Mouse (Mus musculus) adrenal gland, postnatal 4 days (tissue): Measurements from ENCODE around the gene Tpm1. TPM values are rescaled to one million over a fixed set of nuclear protein-coding genes. Genes with fewer than 3 reads are reported as not detected.

Source experiments
- DNase-seq, 2 experiments: peaks; one replicate each; pipeline ENCODE4 v3.0.0; 2021 to 2022; ENCODE audit warnings: low spot score in 2 of 2, mixed read lengths in 2 of 2
- total RNA-seq, 2 experiments: library from RNA; stranded (reverse); gene quantifications; 2 replicates each; pipeline ENCODE4 v1.2.3; 2021

Gene Tpm1
- total RNA-seq, 2 experiments from 2014 or later = 322 to 392 TPM

DNA sequence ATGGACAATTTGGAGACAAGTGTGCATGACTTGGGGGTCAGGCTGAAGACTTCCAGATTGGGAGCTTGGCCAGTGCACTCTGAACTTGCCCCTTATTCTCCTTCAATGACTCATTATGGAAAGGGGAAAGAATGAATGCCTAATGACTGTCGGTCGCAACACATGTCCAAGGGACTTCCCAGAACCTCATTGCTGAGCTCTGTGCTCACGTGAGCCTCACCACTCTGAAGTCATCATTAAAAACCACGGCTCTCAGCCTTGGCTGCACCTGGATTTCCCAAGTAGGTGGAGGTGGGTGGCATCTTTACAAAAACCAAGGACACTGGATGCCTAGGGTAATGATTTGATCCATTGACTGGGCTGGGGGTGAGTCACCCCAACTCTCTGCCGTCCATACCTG is 59.2 kb downstream of the Tpm1 start:
- DNase-seq = no peak

- no peak for DNase-seq
Measured at GRCm38 (mm10) chr9:66989581-66989980, 59.6 kb downstream of the Tpm1 start.

DNA sequence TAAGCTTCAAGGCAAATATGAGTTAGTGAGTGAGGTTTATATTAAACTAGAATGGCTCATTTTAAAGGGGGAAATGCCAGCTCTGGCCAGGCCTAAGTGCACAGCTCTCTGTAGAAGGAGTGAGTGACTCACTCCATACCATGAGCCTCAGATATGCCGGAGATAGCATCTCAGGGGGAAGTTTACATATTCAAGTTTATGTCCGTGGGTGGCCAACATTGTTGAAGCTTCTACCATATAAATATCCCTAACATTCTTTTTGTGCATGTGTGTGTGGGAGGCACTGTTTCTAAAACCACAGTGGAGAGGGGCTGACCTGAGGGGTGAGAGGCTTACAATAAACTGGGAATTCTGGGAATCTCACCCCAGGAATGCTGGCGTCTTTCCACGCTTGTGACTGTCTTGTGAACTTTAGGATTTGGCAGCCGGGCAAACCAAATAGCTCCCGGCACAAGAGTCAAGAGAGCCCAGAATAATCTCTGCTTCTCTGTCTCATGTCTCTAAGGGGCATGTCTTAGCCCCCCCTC is 60.3 kb downstream of the Tpm1 start:
- DNase-seq = no peak

- DNase-seq = no peak
Measured at GRCm38 (mm10) chr9:66988198-66988887, 60.9 kb downstream of the Tpm1 start.

DNA sequence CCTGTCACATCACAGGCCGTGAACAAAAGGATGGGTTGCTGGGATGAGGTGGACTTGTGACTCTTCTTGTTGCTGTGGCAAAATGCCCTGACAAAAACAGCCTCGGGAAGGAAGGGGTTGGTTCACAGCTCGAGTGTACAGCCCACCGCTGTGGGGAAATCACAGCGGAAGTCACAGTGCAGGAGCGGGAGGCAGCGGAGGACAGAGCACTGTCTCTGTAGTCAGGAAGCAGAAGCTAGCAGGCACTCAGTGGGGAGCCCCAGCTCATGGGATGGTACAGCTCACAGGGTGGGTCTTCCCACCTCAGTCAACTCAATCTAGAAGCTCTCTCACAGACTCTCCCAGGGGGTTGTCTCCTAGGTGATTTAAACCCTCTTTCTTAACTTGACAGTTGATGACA is 63.8 kb downstream of the Tpm1 start:
- DNase-seq = no peak

DNA sequence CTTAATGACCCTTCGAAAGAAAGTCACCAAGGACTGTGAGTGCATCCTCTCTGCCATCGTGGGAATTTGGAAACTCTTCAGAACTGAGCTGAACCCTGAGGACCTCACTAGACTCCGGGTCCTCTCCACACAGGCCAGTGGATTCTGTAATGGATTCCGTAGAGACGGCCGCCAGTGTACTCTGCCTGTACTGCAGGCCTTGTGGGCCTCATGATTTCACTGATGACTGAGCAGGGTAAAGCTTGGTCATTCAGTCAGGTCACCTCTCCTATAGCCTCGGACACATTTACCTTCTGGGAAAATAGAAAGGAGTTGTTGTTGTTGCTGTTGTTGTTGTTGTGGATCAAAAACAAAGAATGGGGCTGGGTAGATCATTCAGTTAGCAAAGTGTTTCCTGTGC is 67.1 kb downstream of the Tpm1 start:
- no peak for DNase-seq

DNA sequence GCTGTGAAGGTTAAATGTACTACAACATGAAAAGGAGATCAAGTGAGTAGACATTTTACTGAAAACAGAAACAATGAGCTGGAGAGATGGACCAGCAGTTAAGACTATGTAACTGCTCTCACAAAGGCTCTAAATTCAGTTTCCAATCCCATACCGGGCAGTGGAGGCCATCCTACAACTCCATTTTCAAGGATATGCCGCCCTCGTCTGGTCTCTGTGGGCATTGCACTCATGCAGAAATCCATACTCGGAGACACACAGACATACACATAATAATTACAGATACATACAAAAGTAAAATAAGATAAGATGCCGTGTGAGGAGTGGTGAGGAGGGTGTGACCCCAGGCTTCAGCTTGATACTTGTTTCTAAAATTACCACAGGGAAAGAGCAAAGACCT is 68.7 kb downstream of the Tpm1 start:
- DNase-seq = peak; percentile 45 to 66

DNA sequence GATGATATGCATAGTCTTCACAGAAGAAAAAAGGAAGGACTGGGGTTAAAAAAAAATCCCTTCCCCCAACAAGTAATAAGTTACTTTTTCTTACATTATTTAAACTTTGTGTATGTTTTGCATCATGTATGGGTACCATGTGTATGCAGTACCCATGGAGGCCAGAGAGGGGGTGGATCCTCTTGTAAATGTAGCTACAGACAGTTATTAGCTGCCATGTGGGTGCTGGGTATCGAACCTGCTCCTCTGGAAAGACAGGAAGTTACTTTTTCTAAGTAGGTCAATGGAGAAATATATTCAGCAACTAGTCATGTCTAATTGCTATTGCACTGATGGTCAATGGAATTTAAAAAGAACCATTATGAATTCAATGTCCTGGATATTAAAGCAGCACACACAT is 70.7 kb downstream of the Tpm1 start:
- DNase-seq = no peak

DNA sequence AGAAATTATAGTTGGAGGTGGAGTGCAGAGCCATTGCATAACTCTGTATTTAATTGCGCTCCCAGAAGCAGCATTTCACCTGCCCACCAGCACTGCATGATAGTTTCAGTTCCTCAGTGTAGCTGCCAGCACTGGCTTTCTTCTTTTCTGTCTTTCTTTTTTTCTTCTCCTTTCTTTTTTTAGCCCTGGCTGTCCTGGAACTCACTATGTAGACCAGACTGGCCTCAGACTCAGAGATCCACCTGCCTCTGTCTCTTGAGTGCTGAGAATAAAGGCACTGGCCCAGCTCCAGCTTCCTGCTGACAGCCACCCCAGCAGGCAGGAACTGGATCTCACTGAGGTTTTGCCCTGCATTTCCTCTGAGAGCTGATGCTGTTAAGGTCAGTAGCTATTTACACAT is 71.2 kb downstream of the Tpm1 start:
- no peak for DNase-seq

DNA sequence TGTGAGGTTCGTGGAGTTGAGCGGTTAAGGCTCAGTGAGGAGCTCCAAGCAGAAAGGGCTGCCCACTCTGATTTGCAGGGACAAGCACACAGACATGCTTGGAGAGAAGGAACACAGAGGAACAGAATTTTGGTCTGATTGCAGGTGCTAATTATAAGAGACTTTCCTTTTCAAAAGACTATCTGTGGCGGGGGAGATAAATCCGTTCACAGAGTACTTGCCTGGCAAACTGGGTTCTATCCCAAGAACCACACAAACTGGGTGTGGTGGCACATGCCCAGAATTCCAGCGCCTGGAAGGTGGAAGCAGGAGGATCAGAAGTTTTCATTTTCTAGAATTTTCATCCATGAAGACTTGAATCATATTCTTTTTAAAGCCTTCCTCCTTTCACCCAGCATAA is 72.1 kb downstream of the Tpm1 start:
- no peak for DNase-seq

GRCm38 (mm10) chr9:66975239-66975645 is 74.0 kb downstream of the Tpm1 start, which contains the start of gene Lactb:
TSS of gene Lactb (minus strand) at chr9:66975484.
- peak; percentile 88 to 90 for DNase-seq

DNA sequence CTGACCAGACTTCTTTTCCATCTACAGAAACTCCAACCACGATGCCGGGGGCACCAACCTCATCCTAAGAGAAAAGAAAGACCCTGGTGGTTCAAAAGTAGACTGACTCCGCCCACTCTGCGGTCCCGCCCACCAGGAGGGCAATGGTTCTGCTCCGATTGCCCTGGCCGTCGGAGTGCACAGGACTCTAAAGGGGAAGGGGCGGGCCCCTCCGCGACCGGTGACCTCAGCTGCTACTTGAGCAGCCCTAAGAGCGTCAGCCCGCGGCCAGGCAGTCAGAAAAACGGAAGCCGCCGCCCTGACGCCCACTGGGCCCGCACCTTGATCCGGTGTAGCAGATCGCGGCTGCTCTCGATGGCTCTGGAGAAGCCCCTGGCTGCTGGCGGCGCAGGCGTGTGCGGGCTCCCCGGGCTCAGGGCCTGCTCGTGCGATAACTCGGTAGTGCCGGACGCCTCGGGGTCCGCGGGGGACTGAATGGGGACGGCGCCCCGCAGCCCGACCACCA is 74.4 kb downstream of the Tpm1 start:
- peak; percentile 26 to 52 for DNase-seq

Other genes starting within 250 kb of the Tpm1 start
- gene Aph1c, start 214.7 kb downstream of the Tpm1 start, total RNA-seq = 10 to 100 TPM in 1 of 2 experiments, 1 to 10 TPM in 1; 9.6 to 10.4 TPM
- 10 to 100 TPM; 27.5 to 28.2 TPM for gene Rab8b, start 129.7 kb downstream of the Tpm1 start, total RNA-seq
- gene Rps27l, start 103.3 kb downstream of the Tpm1 start, total RNA-seq = 100 to 1,000 TPM; 301 to 308 TPM
- 10 to 100 TPM; 14.5 TPM for gene Lactb, start 73.9 kb downstream of the Tpm1 start, total RNA-seq